Mouse (Mus musculus): Measurements from ENCODE around the gene Afdn.
"Not testable (repeated sequence)": the region's sequence is repeated elsewhere in the genome, so short reads cannot be mapped to it uniquely, and the experiment has no call there.

Afdn gene

DNA sequence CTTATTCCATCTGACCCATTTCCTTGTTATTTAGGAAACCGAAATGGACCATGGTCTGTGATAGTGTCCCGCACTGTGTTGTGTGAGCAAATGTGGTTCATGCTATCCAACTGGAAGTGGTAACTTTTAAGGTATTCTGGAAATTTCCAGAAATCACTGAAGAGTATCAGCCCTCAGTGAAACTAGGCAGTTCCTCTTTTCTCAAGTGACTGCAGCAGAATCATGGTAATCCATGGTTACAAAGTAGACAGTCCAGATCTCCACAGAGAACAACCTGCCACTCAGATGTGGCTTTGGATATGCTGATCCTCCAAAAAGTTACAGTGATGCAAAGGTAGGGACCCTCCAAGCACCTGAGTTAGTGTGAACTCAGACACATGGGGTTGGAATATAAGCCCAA, 21.4 kb upstream of the Afdn start:
- no peak for DNase-seq (ENCODE audit: low read depth, low spot score)

GRCm38 (mm10) chr17:13739981-13740380, 20.4 kb upstream of the Afdn start:
- no peak for DNase-seq (ENCODE audit: low read depth, low spot score)

DNA sequence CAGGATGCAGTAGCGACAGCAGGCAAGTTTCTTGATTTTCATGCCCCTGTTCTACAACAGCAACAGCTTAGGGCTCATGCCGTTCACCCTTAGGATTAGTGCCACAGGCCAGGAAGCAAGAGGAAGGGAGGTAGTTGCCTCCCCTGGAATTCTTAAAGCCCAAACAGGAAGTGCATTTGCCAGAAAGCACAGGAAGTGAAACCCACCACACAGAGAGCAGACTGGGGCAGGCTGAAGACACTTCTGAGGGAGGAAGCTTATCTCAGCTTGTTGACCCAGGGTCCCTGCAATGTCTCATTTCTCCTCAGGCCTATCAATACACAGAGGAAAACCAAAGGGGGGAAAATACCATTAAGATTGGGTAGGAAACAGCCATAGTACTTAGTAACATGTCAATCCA, 19.5 kb upstream of the Afdn start:
- DNase-seq (ENCODE audit: low read depth, low spot score), result no peak

GRCm38 (mm10) chr17:13741611-13742010, 18.7 kb upstream of the Afdn start:
- no peak for DNase-seq (ENCODE audit: low read depth, low spot score)

- no peak for DNase-seq (ENCODE audit: low read depth, low spot score)
Observed at GRCm38 (mm10) chr17:13742334-13742733, 18.0 kb upstream of the Afdn start.

- DNase-seq (ENCODE audit: low read depth, low spot score), result no peak
Observed at GRCm38 (mm10) chr17:13742941-13743708, 17.2 kb upstream of the Afdn start.

GRCm38 (mm10) chr17:13743709-13744079, 16.6 kb upstream of the Afdn start:
- no peak for DNase-seq (ENCODE audit: low read depth, low spot score)

- no peak for DNase-seq (ENCODE audit: low read depth, low spot score)
Observed at GRCm38 (mm10) chr17:13744219-13744618, 16.1 kb upstream of the Afdn start.

GRCm38 (mm10) chr17:13744824-13745223, 15.5 kb upstream of the Afdn start:
- no peak for DNase-seq (ENCODE audit: low read depth, low spot score)

- DNase-seq (ENCODE audit: low read depth, low spot score), result no peak
Observed at GRCm38 (mm10) chr17:13745373-13745772, 15.0 kb upstream of the Afdn start.

DNA sequence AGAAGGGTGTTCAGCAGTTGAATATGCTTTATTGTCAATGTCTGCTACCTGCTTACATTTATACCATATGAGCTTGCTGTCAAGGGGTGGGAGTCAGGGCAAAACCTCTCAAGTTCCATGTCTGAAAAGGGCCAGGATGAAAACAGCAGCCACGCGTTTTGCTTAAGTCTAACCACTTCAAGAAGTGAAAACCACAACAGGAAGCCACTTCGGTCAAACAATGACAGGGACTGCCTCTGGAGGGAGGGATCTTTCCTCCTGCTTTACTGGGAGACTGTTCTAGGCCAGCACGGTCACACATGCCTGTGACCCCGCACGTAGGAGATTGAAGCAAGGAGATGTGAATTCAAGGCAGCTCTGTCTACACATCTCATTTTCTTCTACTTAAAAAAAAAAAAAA, 14.0 kb upstream of the Afdn start:
- no peak for DNase-seq (ENCODE audit: low read depth, low spot score)

DNA sequence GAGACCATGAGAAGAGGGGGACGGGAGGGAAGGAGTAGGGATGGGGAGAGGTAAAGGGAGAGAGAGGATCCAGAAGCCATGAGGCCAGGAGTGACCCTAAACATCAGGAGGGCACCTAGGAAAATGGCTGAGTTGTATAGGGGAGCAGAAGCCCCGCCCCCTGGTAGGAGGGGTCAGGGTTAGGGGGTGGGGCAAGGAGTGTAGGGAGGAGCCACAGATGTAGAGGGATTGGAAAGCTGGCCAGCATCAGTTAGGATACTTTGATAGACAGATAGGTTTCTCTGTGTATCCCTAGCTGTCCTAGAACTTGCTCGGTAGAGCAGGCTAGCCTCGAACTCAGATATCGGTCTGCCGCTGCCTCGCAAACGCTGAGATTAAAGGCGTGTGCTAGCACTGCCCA, 12.7 kb upstream of the Afdn start:
- no peak for DNase-seq (ENCODE audit: low read depth, low spot score)

DNA sequence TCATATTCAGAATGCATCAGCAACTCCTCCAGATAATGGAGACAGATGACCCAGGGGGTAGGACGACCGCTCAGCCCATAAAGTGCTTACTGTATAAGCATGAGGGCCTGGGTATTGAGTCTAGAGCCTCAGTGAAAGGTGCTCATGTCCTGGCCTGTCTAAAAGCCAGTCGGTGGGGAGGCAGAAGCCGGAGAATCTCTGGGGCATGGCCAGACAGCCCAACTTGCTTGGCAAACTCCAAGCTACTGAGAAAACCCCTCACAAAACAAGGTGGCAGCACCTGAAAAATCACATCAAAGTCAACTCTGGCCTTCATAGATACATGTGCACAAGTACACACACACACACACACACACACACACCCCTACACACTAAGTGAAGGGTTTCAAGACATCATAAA, 11.3 kb upstream of the Afdn start:
- no peak for DNase-seq (ENCODE audit: low read depth, low spot score)

DNA sequence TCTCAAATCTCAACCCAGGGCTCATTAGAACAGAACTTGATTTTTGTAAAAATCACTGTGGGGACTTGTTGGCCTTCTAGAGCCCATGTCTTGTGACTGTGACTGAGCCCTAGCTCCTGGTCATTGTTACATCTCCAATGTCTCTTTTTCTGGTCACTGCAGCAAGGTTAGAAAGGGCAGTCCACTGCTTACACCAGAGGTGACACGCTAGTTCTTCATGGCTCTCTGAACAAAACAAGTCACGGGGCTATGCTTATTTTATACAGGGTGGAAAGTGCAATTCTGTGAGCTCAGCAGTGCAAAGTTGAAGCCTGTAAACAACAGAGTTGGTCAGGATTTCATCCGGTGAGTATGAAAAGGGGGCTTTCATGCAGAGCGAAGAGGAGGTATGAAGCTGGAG, 6.4 kb upstream of the Afdn start:
- no peak for DNase-seq (ENCODE audit: low read depth, low spot score)

- no peak for DNase-seq (ENCODE audit: low read depth, low spot score)
Observed at GRCm38 (mm10) chr17:13754940-13755339, 5.4 kb upstream of the Afdn start.

DNA sequence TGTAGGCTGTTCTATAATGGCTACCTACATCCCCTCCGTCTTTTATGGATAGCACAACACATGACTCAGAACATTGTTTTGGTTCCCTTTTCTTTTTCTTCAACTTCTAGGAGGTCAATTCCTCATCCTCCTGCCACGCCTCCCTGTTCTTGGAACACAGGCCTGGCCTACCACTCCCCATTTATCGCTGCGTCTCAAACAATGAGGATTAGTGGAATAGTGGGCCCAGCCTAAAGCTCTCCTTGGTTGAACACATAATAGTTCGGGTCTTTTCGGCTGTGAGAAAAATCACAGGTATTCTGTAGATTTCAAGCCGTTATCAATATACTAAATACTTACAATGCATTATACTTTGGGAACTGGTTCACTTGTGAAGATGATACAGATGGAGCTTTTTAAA, 1.8 kb upstream of the Afdn start:
- no peak for DNase-seq (ENCODE audit: low read depth, low spot score)

- no peak for DNase-seq (ENCODE audit: low read depth, low spot score)
Observed at GRCm38 (mm10) chr17:13759156-13759852, 1.0 kb upstream of the Afdn start.

DNA sequence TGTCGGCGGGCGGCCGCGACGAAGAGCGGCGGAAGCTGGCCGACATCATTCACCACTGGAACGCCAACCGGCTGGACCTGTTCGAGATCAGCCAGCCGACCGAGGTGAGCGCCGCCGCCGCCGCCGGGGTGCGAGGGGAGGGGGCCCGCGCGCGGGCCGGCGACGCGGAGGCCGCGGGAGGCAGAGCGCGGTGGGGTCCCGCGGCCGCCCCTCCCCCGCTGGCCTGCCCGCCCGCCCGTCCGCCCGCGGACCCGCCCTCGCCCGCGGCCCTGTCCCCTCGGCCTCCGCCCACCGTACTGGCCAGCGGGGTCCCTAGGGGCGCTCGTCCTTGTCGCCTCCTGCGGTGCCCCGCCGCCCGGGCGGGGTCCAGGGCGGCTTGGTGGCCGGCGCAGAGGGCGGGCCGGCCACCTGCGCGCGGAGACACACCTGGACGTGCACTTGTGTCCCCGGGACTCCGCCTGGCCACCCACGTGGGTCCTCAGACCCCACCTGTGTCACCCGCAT, 388 bp downstream of the Afdn start:
- DNase-seq (ENCODE audit: low read depth, low spot score), result no peak

- DNase-seq (ENCODE audit: low read depth, low spot score), result no peak
Observed at GRCm38 (mm10) chr17:13761179-13761913, 1.0 kb downstream of the Afdn start, which contains the start of gene Tcte2. Gene Tcte2 (minus strand): TSS chr17:13761825.

- DNase-seq (ENCODE audit: low read depth, low spot score), result no peak
Observed at GRCm38 (mm10) chr17:13763819-13764218, 3.5 kb downstream of the Afdn start.

GRCm38 (mm10) chr17:13764911-13765310, 4.6 kb downstream of the Afdn start:
- not testable (repeated sequence) for DNase-seq (ENCODE audit: low read depth, low spot score)

- no peak for DNase-seq (ENCODE audit: low read depth, low spot score)
Observed at GRCm38 (mm10) chr17:13768531-13768930, 8.2 kb downstream of the Afdn start.

All from embryo, embryonic 11.5 days (tissue).